ENCODE assay signal across 10 mouse cellular contexts in the genomic region with DNA sequence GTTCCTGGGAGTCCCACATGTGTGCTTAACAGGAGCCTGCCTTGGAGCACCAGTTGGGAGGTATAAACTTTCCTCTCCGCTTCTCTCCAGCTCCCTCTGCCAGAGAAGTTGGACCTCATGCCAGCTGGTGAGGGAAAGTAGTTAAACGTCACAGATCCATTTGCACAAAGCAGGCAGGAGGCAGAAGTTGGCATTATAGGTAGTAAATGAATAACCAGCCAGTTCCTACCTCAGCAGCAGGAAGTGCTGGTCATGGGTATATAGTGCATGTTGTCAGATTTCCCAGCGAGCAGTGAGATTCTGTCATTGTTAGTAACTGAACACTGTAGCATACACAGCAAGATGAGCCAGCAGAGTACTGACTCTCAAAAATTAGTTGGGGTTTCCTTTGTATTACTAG. TPM values are rescaled to one million over a fixed set of nuclear protein-coding genes. Genes with fewer than 3 reads are reported as not detected.
A peak's percentile ranks its signal among the peaks of the same experiment; 100 is the strongest.
DNase-seq lines count a peak whose midpoint lies in the region; ATAC-seq and TF ChIP-seq lines count a peak whose summit lies in the region.
"Had no signal": no experiment of that assay in that cellular context is flagged by ENCODE, and none has a peak within 500 bp of the region (broad histone marks: within the 10 kb centered on the region; RNA-seq: fewer than 3 reads in every experiment).

No protein-coding gene starts in this region.

- H3K4me2 ChIP-seq in lung, postnatal 0 days (replicated peaks; ENCODE audit: low read depth, low read length) = no peak overlapping the region
- H3K4me2 ChIP-seq: hindbrain, embryonic 15.5 days had no signal

- no peak overlapping the region for H3K4me3 ChIP-seq in lung, postnatal 0 days (ENCODE audit: low read depth, low read length)
- H3K4me3 ChIP-seq: forebrain, embryonic 10.5 days; hindbrain, embryonic 15.5 days had no signal

- H3K9me3 ChIP-seq in lung, postnatal 0 days (ENCODE audit: low read length) = no peaks in the 10 kb centered on the region
- H3K9me3 ChIP-seq: forebrain, embryonic 10.5 days; hindbrain, embryonic 15.5 days had no signal

- peak; percentile 23; the same call in 1 of the 2 replicates for ATAC-seq in lung, postnatal 0 days

- H3K27ac ChIP-seq in lung, postnatal 0 days (ENCODE audit: low read length) = no peak overlapping the region
- H3K27ac ChIP-seq: forebrain, embryonic 10.5 days had no signal

- no peak overlapping the region for H3K9ac ChIP-seq in lung, postnatal 0 days (replicated peaks; ENCODE audit: low read depth)
- H3K9ac ChIP-seq: hindbrain, embryonic 15.5 days had no signal

- H3K36me3 ChIP-seq in lung, postnatal 0 days (ENCODE audit: insufficient read depth, low read length) = no peaks in the 10 kb centered on the region
- H3K36me3 ChIP-seq: forebrain, embryonic 10.5 days; hindbrain, embryonic 15.5 days had no signal

- peak; percentile 34 for DNase-seq in lung, postnatal 0 days (ENCODE audit: low spot score)
- no peak for DNase-seq in lung, postnatal 10 days
- DNase-seq in T-cell, adult 2 months (ENCODE audit: low spot score) = peak; percentile 21
- peak; percentile 80 for DNase-seq in kidney, adult 11 months
- peak; percentile 43 for DNase-seq in skeletal muscle tissue, adult 2 months (ENCODE audit: low read depth, low spot score)
- DNase-seq in cerebellum, postnatal 36 days = no peak
- no peak for DNase-seq in adrenal gland, postnatal 36 days
- DNase-seq: cerebellum, adult 2 months had no signal

- TF ChIP-seq CTCF in lung, postnatal 0 days (IDR thresholded peaks at IDR 0.05) = no peak

- WGBS in lung, postnatal 0 days = 40% methylated on average over 3 of the region's 3 CpGs

- H3K4me1 ChIP-seq in lung, postnatal 0 days (ENCODE audit: insufficient read depth, low read depth, low read length) = no peaks in the 10 kb centered on the region; the same call in 1 of the 2 replicates

- H3K27me3 ChIP-seq in lung, postnatal 0 days (replicated peaks; ENCODE audit: insufficient read depth, low read length) = no peaks in the 10 kb centered on the region
- H3K27me3 ChIP-seq: hindbrain, embryonic 15.5 days had no signal

- no peak for TF ChIP-seq EP300 in lung, postnatal 0 days (IDR thresholded peaks at IDR 0.05)

RNA-seq across cellular contexts. Expression of gene Tnrc6c, which starts 31.4 kb away (rescaled TPM):
- polyA plus RNA-seq in lung, postnatal 0 days (2015; fragmentation: Nextera tagmentation; extraction: Ambion mirVana) = 8.9 and 9.8 TPM in 2 replicates
- 10 to 100 TPM; 18.6 to 26.3 TPM for total RNA-seq in adrenal gland, postnatal 36 days (2021)

Comparison
In these comparisons a context has a peak if more than half of its experiments do, and no peak if none do; other contexts are left out.
1. DNase-seq: peak in lung, postnatal 0 days (single experiment), T-cell, adult 2 months (single experiment), kidney, adult 11 months (single experiment) and skeletal muscle tissue, adult 2 months (single experiment); none in lung, postnatal 10 days (single experiment), cerebellum, postnatal 36 days (0 of 2) and adrenal gland, postnatal 36 days (0 of 2).